Mouse (Mus musculus): ENCODE results near the gene Chga.

The Chga gene

GRCm38 (mm10) chr12:102599801-102600200 lies 45.0 kb downstream of the Chga start:
- DNase-seq (ENCODE audit: low read depth) = no peak

- DNase-seq (ENCODE audit: low read depth) = no peak
Observed at GRCm38 (mm10) chr12:102600345-102600744, 45.6 kb downstream of the Chga start.

DNA sequence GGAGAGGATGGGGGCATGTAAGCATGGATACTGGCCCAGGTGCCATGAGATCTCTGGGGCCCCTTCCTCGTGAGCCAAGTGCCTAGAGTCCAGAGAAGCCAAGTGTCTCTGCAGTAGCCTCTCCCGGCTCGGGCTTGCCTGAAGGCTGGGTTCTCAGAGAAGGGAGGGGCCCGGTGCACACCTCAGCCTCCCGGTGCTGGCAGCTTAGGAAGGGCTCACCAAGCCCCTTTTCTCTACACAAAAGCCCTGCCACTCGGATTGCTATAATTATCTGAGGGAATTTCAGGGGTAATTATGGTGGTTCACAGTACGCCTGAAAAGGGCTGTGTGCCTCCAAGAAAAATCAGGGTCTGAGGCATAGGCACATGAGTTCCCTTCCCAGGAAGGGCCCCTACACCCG lies 47.1 kb downstream of the Chga start:
- DNase-seq (ENCODE audit: low read depth) = no peak

GRCm38 (mm10) chr12:102602255-102603041 lies 47.7 kb downstream of the Chga start:
- no peak for DNase-seq (ENCODE audit: low read depth)

GRCm38 (mm10) chr12:102605607-102606006 lies 50.8 kb downstream of the Chga start:
- no peak for DNase-seq (ENCODE audit: low read depth)

- no peak for DNase-seq (ENCODE audit: low read depth)
Observed at GRCm38 (mm10) chr12:102607066-102607465, 52.3 kb downstream of the Chga start.

GRCm38 (mm10) chr12:102607808-102608517 lies 53.2 kb downstream of the Chga start:
- DNase-seq (ENCODE audit: low read depth) = no peak

GRCm38 (mm10) chr12:102610927-102611326 lies 56.2 kb downstream of the Chga start:
- no peak for DNase-seq (ENCODE audit: low read depth)

- DNase-seq (ENCODE audit: low read depth) = no peak
Observed at GRCm38 (mm10) chr12:102612431-102612830, 57.7 kb downstream of the Chga start.

GRCm38 (mm10) chr12:102613411-102613810 lies 58.6 kb downstream of the Chga start:
- no peak for DNase-seq (ENCODE audit: low read depth)

All from c-Kit-positive CD71-positive TER-119-negative erythroid progenitor cells, embryonic 14.5 days (primary cell).